Mouse (Mus musculus) monocyte, adult 5-6 weeks (primary cell): ENCODE measurements at regions not wholly inside any gene's neighbourhood (a gene's known extent, or its start where the extent isn't known, plus 50 kb on each side); places are given as distances from the start of the nearest gene placed in this dataset.

Experiments used
- ATAC-seq: fragments of 153-309, 156-312 bp; replicated peaks from 2 replicates; pipeline ENCODE4 v1.8.0; 2017; ENCODE audit warnings: mild to moderate bottlenecking; ENCODE audit not compliant: low TSS enrichment, insufficient number of reproducible peaks, severe bottlenecking, poor library complexity, low FRiP score

- no peak for ATAC-seq
Observed at GRCm38 (mm10) chr9:118204456-118204855, 54.5 kb upstream of the Cmc1 start.

- ATAC-seq, result no peak
Observed at GRCm38 (mm10) chr9:118206483-118206882, 56.5 kb upstream of the Cmc1 start.

GRCm38 (mm10) chr9:118219696-118220095 lies 69.7 kb upstream of the Cmc1 start:
- ATAC-seq, result no peak

GRCm38 (mm10) chr9:118221186-118221585 lies 71.2 kb upstream of the Cmc1 start:
- no peak for ATAC-seq

- ATAC-seq, result no peak
Observed at GRCm38 (mm10) chr9:118227401-118228061, 77.6 kb upstream of the Cmc1 start.

- no peak for ATAC-seq
Observed at GRCm38 (mm10) chr9:118228691-118229427, 78.9 kb upstream of the Cmc1 start.

- no peak for ATAC-seq
Observed at GRCm38 (mm10) chr9:118240711-118241110, 90.7 kb upstream of the Cmc1 start.

- no peak for ATAC-seq
Observed at GRCm38 (mm10) chr9:118246820-118247628, 97.0 kb upstream of the Cmc1 start.

GRCm38 (mm10) chr9:118253829-118254228 lies 103.9 kb upstream of the Cmc1 start:
- no peak for ATAC-seq

GRCm38 (mm10) chr9:118255200-118255733 lies 105.3 kb upstream of the Cmc1 start:
- ATAC-seq, result no peak

GRCm38 (mm10) chr9:118255751-118256266 lies 105.8 kb upstream of the Cmc1 start:
- no peak for ATAC-seq

GRCm38 (mm10) chr9:118266298-118266697 lies 116.3 kb upstream of the Cmc1 start:
- no peak for ATAC-seq

- no peak for ATAC-seq
Observed at GRCm38 (mm10) chr9:118271681-118272080, 121.7 kb upstream of the Cmc1 start.

GRCm38 (mm10) chr9:118272713-118273407 lies 122.9 kb upstream of the Cmc1 start:
- ATAC-seq, result 0 out of 2 replicates have a peak, but pooled peaks have one; percentile 40

GRCm38 (mm10) chr9:118285481-118285880 lies 135.5 kb upstream of the Cmc1 start:
- ATAC-seq, result no peak

- no peak for ATAC-seq
Observed at GRCm38 (mm10) chr9:118287606-118288005, 137.6 kb upstream of the Cmc1 start.

- ATAC-seq, result no peak
Observed at GRCm38 (mm10) chr9:118292836-118293235, 142.9 kb upstream of the Cmc1 start.

- no peak for ATAC-seq
Observed at GRCm38 (mm10) chr9:118294011-118294410, 144.0 kb upstream of the Cmc1 start.
